Mouse (Mus musculus) testis, postnatal 14 days (tissue): Measurements from ENCODE around the gene Stag2.

ENCODE experiments used
- DNase-seq: peaks from one replicate; pipeline ENCODE4 v3.0.0; 2021; ENCODE audit warnings: low spot score

Gene Stag2

DNA sequence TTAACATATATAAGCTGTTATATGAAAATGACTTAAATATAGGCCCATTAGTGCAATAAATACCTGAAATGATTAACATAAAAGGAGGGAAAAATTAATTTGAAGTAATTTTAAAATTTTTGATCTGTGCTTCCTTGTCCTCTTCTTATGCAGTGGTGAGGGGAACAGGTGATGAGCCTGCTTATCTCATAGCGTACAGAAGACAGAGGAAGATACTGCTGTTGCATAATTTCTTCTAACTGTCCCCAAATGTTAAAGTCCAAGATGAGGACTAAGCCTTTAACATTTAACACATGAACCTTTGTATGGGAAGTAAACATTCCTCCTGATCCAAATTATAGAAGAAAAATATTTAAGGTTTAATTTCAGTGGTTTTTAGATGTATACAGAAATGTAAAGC, 66.6 kb downstream of the Stag2 start:
- DNase-seq: no peak

DNA sequence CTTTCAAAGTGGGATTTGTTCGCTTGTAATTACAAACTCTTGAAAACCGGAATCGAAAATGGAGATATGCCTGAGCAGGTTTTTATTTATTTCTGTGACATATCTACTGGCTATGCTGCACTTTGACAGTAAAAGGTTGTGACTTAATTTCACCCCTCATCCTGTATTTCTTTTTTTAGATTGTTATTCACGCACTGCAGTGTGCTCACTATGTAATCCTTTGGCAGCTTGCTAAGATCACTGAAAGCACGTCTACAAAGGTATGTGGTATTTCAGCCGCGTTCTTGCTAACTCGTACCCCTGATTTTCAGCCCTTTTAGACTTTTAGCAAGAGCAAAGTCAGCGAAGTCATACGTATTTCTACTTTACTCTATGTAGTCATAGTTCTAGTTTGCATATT, 101.2 kb downstream of the Stag2 start:
- no peak for DNase-seq

DNA sequence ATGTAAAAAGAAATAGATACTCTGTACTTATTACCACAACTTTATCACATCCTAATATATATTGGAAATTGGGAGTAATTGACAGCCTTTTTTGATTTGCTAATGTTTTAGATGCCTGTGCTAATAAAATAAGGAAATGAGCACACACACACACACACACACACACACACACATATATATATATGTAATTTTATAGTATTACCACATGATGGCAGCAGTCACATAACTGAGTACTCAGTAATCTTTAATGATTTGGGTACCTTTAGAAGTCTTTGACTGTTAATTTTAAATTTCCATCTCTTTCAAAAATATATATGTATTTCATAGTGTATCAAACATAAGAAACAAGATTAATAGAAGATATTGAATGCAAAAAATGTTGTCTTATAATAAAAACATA, 123.6 kb downstream of the Stag2 start:
- DNase-seq: no peak

- no peak for DNase-seq
These were observed 141.1 kb downstream of the Stag2 start for GRCm38 (mm10) chrX:42290215-42290614.

DNA sequence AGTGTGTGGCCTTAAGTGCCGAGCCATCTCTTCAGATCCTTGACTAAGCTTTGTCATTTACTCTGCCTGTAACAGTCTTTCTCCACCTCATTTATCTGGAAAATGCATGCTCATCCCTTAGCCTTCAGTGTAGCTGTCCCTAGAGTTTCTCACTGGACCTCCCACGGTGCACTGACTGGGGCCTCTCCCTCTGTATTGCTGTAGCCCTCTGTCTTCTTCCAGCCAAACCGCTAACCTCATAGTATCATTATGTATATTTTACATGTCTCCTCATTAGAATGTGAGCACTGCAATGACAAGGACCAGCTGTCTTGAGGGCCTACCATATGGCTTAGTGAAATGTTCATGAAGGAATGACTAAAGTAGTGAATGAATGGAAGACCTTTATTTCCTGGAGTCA, 166.1 kb downstream of the Stag2 start:
- no peak for DNase-seq

GRCm38 (mm10) chrX:42320424-42320823, 171.3 kb downstream of the Stag2 start:
- no peak for DNase-seq

- no peak for DNase-seq
These were observed 172.2 kb downstream of the Stag2 start for GRCm38 (mm10) chrX:42321200-42321773.

DNA sequence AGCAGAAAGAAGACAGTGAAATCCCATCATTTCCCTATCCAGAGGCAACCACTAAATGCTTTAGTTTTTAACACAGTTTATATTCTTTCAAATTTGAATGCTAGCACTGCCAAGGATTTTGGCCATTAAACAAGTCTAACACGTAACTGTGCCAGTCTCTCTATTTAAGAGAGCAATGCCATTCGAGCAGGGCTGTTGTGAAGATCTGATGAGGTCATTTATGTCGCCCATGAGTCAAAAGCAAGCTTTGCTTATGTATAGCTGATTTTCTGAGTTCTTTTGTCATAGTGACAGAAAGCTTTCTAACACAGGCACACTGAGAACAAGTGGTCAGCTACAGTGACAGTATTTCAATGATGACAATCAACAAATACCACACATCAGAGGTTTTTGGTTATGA, 175.7 kb downstream of the Stag2 start:
- no peak for DNase-seq
